In genomic region chr10:30842228-30842627, GRCm38 (mm10) we compare ENCODE assay signal across 8 mouse cellular contexts. TPM values are rescaled to one million over a fixed set of nuclear protein-coding genes. Genes with fewer than 3 reads are reported as not detected.
DNase-seq lines count a peak whose midpoint lies in the region; ATAC-seq and TF ChIP-seq lines count a peak whose summit lies in the region.

No protein-coding gene starts in this region.

- peaks cover 31% of the 10 kb centered on the region for H3K4me1 ChIP-seq in heart, embryonic 12.5 days (replicated peaks)
- H3K4me1 ChIP-seq in ES-E14 (ENCODE audit: control insufficient read depth in 2 of 2, insufficient read depth in 2 of 2, low read length in 2 of 2, poor library complexity in 1 of 2), result no peaks in the 10 kb centered on the region
- peaks cover 32% of the 10 kb centered on the region for H3K4me1 ChIP-seq in hindbrain, embryonic 10.5 days (replicated peaks)

- no peak for DNase-seq in heart, adult 18-20 months
- DNase-seq in ES-E14 (ENCODE audit: low read depth, low spot score), result no peak
- DNase-seq in hindbrain, embryonic 10.5 days (ENCODE audit: low spot score), result no peak
- DNase-seq in cerebellum, postnatal 14 days, result no peak
- DNase-seq in c-Kit-positive CD71-positive TER-119-positive erythroid progenitor cells, embryonic 14.5 days (ENCODE audit: low spot score), result no peak
- no peak for DNase-seq in ovary, adult 18-20 months (ENCODE audit: low spot score)

- peak overlapping the region; percentile 92 for H3K9ac ChIP-seq in heart, embryonic 12.5 days
- peak overlapping the region; percentile 29 for H3K9ac ChIP-seq in ES-E14 (ENCODE audit: insufficient read depth, low read depth, low read length, poor library complexity, severe bottlenecking)

- peaks cover 8% of the 10 kb centered on the region for H3K36me3 ChIP-seq in heart, embryonic 12.5 days
- no peaks in the 10 kb centered on the region for H3K36me3 ChIP-seq in ES-E14 (ENCODE audit: control insufficient read depth, insufficient read depth, low read length, poor library complexity, severe bottlenecking)
- H3K36me3 ChIP-seq in hindbrain, embryonic 10.5 days, result no peaks in the 10 kb centered on the region

- ATAC-seq in heart, embryonic 12.5 days (ENCODE audit: insufficient number of reproducible peaks, low FRiP score), result peak; percentile 58
- ATAC-seq in megakaryocyte, adult 5-6 weeks (ENCODE audit: poor library complexity, severe bottlenecking), result peak; percentile 7

- in situ Hi-C loops in ES-E14 (cut with MboI; ENCODE audit: low sequenced_read_pairs in 2 of 2, unreplicated experiment in 2 of 2), result loop anchor here (10.0 to 25.0 kb wide), 2 partner anchors 463 to 470 kb away; partner anchors contain the start of gene Hddc2 (in 1 of the 2)

- H3K4me2 ChIP-seq in heart, embryonic 12.5 days, result peak overlapping the region; percentile 69

- WGBS in heart, embryonic 12.5 days, result under 1% methylated on average over 29 of the region's 29 CpGs
- WGBS in hindbrain, embryonic 10.5 days, result under 1% methylated on average over 29 of the region's 29 CpGs

- H3K27ac ChIP-seq in heart, embryonic 12.5 days (ENCODE audit: poor library complexity, severe bottlenecking), result peak overlapping the region; percentile 96
- H3K27ac ChIP-seq in ES-E14 (ENCODE audit: insufficient read depth, low read depth, low read length, poor library complexity, severe bottlenecking), result no peak overlapping the region
- peak overlapping the region; percentile 84 for H3K27ac ChIP-seq in hindbrain, embryonic 10.5 days

- H3K27me3 ChIP-seq in heart, embryonic 12.5 days (replicated peaks), result peaks cover 7% of the 10 kb centered on the region
- peaks cover 59% of the 10 kb centered on the region for H3K27me3 ChIP-seq in hindbrain, embryonic 10.5 days (ENCODE audit: insufficient read depth, poor library complexity, severe bottlenecking)

- H3K9me3 ChIP-seq in heart, embryonic 12.5 days (replicated peaks), result no peaks in the 10 kb centered on the region
- no peaks in the 10 kb centered on the region for H3K9me3 ChIP-seq in ES-E14 (ENCODE audit: control insufficient read depth, insufficient read depth, low read depth, low read length)
- no peaks in the 10 kb centered on the region for H3K9me3 ChIP-seq in hindbrain, embryonic 10.5 days

- H3K4me3 ChIP-seq in heart, embryonic 12.5 days, result peak overlapping the region; percentile 89
- peak overlapping the region; percentile 74 to 88 for H3K4me3 ChIP-seq in ES-E14 (ENCODE audit: insufficient read depth in 1 of 2, low read depth in 1 of 2, low read length in 2 of 2, poor library complexity in 1 of 2, severe bottlenecking in 1 of 2)
- peak overlapping the region; percentile 70 for H3K4me3 ChIP-seq in hindbrain, embryonic 10.5 days

TF ChIP-seq in ES-E14, 5 proteins besides CTCF, POLR2A, EP300 and RAD21:
- TF ChIP-seq ZC3H11A (IDR thresholded peaks at IDR 0.05; ENCODE audit: borderline replicate concordance, low read depth, low read length) (no peak), ZNF384 (IDR thresholded peaks at IDR 0.05; ENCODE audit: low read depth, low read length) (no peak), HCFC1 (IDR thresholded peaks at IDR 0.05; ENCODE audit: borderline replicate concordance, insufficient read depth, low read length) (peak; percentile 18; the same call in 1 of the 2 replicates)

RNA-seq across cellular contexts. Expression of gene Hey2, which starts 0.4 kb away (rescaled TPM):
- polyA plus RNA-seq in heart, embryonic 12.5 days (2016; fragmentation: Nextera tagmentation; extraction: Ambion mirVana), result 47.6 and 53.3 TPM in 2 replicates
- 1 to 10 TPM; 4.3 to 4.4 TPM for total RNA-seq in heart, adult 18-20 months (2021)
- total RNA-seq in ES-E14 (2012; rRNA removed), result 0.48 and 0.71 TPM in 2 replicates
- 4.4 and 6.0 TPM in 2 replicates for polyA plus RNA-seq in hindbrain, embryonic 10.5 days (2016; fragmentation: Nextera tagmentation; extraction: Ambion mirVana)
- total RNA-seq in megakaryocyte, adult 5-6 weeks (2015), result not detected in 2 replicates
- total RNA-seq in megakaryocyte, adult 5-6 weeks (2017), result not detected in 2 replicates

RNA-seq across cellular contexts. Expression of gene Ncoa7, which starts 39.1 kb away (rescaled TPM):
- polyA plus RNA-seq in heart, embryonic 12.5 days (2016; fragmentation: Nextera tagmentation; extraction: Ambion mirVana), result 8.7 and 9.1 TPM in 2 replicates
- total RNA-seq in heart, adult 18-20 months (2021), result 1 to 10 TPM; 4.0 to 4.6 TPM
- total RNA-seq in ES-E14 (2012; rRNA removed), result 8.7 and 9.4 TPM in 2 replicates
- polyA plus RNA-seq in hindbrain, embryonic 10.5 days (2016; fragmentation: Nextera tagmentation; extraction: Ambion mirVana), result 6.8 and 7.0 TPM in 2 replicates
- 31.3 and 36.2 TPM in 2 replicates for total RNA-seq in megakaryocyte, adult 5-6 weeks (2015)
- total RNA-seq in megakaryocyte, adult 5-6 weeks (2017), result 19.7 and 21.9 TPM in 2 replicates
